Mouse (Mus musculus) urinary bladder, adult 18-20 months (tissue): ENCODE results near the gene Sptbn1.

Experiments used
- DNase-seq, 2 experiments: peaks; one replicate each; pipeline ENCODE4 v3.0.0; 2022; ENCODE audit warnings: low spot score in 2 of 2, mixed read lengths in 2 of 2

The Sptbn1 gene

DNA sequence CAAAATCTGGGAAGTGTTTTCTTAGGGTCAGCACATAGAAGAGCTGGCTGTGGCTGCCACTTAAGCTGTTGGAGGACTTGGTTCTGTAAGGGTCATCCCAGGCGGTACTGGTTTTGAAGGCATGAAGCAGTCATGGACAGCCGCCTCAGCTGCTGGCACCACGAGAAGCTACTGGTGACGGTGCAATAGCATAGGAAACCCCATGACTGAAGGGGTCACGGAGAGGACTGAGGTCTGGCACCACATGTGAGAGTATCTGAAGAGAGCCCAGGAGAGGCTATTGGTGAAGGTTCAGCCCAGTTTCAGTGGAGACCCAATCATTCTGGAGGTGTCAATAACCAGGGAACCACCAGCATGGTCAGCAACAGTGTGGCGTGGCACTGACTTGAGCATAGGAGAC, 135.4 kb downstream of the Sptbn1 start:
- no peak for DNase-seq

DNA sequence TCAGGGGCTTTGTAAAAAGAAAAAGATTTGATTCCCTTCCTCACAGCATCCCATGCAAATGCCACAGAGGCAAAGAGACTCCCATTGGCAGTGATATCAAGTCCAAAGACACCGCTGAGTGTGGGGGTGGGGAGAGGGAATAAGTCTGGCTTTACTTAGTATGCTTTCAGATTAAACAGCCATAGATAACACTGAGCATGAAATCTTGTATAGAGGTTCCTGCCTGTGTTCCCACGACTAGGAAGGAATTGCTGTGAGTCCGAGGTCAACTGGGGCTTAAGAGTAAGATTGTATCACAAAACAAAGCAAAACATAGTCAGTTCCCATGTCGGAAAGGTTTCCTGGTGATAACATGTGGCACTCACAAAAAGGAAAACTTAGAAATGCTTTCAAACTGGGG, 136.3 kb downstream of the Sptbn1 start:
- no peak for DNase-seq

DNA sequence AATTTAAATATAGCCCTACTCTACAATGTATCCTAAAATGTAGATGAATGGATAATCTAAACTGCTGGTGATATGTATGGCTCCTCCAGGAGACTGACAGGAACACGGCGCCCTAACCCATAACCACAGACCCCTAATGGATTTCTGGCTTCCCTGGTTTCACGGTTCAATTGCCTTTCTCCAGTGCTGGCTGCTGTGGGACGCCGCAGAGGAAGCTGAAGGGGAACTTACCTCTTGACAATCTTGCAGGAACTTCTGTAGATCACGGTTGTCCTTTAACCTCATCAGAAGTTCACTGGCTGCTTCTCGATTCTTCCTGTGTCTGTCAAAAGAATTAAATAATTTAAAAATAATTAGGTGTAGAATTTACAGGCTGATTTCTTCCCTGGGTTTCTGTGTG, 138.6 kb downstream of the Sptbn1 start:
- no peak for DNase-seq

DNA sequence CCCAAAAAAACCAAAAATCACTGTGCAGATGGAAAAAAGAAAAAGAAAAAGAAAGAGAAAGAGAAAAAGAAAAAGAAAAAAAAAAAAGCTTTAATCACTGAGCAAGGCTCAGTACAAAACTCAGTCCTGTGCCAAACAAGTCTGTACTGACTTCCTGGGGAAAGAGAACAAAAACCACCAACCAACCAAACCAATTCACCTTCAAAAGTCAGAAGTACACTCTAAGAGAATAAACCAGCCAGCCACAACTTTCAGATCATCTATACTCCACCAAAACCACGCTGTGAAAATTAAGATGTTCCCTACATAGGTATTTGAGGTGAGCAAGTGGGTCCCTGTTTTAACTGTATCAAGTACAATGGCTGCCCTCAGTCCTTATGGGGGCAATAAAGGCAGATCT, 141.1 kb downstream of the Sptbn1 start:
- no peak for DNase-seq

DNA sequence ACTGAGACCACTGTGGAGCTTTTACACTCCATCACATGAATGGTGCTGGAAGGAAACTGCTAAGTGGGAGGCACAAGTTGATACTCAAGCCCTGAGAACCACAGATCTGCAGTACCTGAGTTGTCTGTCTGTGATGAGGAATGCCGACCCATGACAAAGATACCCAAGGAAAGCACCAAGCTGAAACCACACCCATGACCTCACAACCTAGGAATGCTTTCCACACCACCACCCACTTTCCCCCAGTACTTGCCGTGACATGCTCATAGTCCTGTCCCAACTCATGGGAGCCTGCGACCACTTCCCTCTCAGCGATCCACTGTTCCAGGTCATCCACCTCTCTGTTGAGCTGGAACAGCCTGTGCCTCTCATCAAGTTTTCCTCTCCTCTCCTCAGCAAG, 149.9 kb downstream of the Sptbn1 start:
- DNase-seq, result no peak

DNA sequence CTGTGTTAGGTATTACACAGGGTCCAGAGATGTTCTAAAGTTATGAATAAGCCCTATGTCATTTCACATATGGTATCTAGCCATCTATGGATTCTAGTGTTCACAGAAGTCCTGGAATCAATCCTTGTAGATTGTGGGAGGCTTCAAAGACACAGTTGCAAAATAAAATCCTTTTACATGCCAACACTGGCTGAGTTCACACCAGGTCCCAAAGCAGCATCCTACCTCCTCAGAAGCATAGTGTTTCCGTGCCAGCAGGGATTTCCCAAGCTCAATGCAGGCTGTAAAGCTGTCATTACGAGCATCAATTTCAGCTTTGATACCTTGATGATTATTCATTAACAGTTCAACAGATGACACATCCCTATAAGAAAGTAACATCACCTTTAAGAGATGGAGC, 154.3 kb downstream of the Sptbn1 start:
- no peak for DNase-seq

DNA sequence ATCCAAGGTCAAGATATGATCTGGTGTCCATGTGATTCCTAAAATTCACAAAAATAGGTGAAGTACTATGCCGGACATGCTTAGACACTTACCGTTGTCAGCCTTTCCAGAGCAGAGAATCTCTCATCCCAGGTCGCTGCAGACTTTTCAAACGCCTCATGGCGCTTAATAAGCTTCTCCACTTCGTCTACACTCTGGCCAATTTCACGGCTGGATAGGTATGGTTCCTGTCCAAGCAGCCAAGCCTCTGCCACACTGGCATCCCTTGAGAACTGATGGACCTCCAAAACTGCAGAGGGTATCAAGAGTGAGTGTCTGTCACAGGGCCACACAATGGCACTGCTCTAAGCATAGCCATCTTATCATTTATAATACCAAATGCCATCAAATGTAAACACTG, 157.3 kb downstream of the Sptbn1 start:
- DNase-seq, result no peak

DNA sequence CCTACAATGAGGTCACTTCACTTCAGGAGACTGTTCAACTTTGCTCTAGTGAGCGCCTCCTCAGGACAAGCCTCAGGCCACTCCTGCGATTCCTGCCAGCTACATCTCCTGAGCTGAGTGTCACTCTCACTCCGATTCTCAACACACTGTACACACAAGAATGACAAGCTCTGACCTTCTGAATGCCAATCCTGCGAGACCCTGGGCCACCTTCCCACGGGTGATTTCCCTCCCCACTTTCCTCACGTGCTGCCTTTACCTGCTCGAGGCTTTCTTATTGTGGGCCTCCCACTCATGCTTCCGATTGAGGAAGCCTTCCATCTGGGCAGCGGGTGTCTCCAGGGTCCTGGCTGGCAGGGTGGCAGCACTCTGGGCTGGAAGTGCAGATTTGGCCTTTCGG, 163.8 kb downstream of the Sptbn1 start:
- no peak for DNase-seq

DNA sequence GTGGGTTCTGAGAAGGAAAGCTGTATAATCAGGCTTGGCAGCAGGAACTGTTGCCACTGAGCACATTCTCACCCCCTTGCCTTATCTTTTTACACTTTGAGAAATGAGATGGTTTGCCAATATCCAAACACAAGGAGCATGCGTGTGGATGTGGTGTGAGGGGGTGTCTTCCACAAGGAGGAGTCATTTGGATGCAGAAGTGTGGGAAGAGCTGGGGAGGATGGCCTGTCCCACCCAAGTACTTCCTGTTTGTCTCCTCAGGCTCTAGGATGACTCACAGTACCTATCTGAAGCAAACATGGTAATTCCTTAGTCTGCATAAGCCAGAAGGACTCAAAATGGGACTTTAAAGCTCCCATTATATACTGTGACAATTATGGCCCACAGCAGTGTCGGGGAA, 165.4 kb downstream of the Sptbn1 start:
- DNase-seq, result no peak

DNA sequence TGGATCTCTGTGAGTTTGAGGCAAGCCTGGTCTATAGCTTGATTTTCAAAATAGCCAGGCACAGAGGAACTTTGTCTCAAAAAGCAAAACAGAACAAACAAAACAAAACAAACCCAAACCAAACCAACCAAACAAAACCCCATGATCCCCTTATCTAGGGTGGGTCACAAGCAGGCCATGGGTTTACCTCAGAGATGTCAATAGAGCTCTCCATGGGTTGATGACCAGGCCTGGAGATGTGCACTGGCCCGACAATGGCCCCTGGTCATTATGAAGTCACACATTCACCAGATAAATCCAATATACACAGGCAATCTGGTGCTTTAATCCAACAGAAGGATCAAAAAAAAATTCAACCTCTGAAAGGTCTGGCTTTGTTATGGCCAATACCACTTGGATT, 166.2 kb downstream of the Sptbn1 start:
- no peak for DNase-seq

DNA sequence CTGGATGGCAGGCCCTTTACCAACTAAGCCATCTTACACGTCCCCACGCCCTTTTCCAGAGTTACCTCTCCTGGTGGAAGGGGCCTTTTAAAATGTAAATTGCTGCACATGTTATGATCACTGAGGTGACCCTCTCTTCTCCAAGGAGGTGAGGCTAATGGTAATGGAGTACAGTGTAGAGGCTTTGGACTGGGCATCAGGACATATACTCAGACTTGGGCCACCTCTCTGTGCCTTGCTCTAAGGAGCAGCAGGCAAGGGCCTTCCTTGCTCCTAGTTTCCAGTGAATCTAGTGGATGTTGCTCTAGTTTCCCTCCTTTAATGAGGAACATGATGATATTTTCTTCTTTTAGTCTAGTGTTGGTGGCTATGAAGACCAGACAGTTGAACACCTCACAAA, 166.8 kb downstream of the Sptbn1 start:
- no peak for DNase-seq

DNA sequence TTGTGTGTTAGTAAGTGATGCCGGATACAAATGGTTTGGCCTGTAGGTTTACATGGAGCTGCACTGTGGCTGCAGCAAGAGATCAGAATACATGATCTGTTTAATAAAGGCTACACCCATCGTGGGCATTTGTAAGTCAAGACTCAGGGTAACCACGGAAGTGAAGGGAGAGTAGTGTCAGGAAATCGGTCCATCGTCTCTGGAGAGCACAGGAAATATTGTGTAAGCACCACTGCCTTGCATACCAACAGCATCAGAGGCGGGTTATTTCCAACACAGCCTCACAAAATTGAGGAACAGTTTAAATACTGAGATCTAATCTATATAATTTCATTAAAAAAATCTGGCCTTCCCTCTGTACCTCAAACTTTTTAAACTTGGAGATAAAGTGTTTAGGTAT, 168.1 kb downstream of the Sptbn1 start:
- no peak for DNase-seq

DNA sequence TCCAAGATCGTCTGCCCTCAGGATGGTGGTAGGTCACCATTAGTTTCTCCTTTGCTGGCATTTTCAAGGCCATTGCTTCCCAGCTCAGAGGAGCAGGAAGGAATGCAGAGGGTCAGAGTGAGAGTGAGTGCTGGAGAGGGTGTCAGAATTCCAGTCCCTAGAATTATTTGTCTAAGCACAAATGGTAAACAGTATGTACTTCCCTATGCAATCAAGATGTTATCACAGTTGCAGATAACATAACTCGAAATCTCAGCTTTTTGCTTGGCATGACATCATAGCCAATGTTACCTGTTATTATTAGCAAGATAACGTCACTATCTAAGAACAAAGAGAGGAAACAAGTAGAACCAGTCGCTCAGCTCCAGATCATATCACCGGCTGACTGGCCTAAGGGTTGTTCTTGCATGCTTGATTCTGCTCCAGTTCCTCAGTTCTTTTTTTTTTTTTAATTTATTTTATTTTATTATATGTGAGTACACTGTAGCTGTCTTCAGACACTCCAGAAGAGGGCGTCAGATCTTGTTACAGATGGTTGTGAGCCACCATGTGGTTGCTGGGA, 172.7 kb downstream of the Sptbn1 start:
- DNase-seq, result peak in 1 of 2 experiments; percentile 50

DNA sequence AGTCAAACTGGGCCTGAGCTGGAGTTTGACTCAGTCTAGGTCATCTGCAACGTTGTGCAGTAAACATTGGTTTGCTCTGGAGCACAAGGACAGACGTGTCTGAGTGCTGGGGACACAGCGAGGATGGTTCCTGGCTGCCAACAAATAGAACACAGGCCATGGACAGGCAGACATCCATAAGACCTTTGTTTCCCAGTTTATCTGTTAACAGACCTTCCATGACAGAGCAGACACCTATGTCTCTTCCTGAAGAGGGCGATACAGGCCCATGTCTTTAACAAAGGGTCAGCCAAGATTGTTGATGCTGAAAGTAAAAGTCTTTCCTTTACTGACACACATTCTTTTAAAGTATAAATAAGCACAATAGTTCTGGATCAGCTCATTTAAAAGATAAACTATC, 176.1 kb downstream of the Sptbn1 start:
- no peak for DNase-seq

DNA sequence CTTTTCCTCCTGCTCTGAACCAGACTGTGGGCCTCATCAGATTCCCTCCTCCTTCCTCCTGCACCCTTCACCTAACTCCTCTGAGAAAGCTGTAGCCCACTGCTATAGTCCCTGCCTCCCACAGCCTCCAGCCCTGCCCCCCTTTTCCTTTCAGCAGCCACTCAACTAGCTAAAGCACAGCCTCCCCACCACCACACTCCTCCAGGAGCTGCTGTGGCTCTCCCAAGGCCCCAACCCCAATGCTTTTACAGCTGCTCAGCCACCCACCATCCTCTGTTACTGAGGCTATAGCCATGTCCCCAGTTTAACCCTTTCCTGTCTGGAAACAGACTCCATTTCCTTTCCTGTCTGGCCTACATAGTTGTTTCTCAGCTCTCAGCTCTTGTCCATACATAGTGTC, 182.9 kb downstream of the Sptbn1 start:
- no peak for DNase-seq

DNA sequence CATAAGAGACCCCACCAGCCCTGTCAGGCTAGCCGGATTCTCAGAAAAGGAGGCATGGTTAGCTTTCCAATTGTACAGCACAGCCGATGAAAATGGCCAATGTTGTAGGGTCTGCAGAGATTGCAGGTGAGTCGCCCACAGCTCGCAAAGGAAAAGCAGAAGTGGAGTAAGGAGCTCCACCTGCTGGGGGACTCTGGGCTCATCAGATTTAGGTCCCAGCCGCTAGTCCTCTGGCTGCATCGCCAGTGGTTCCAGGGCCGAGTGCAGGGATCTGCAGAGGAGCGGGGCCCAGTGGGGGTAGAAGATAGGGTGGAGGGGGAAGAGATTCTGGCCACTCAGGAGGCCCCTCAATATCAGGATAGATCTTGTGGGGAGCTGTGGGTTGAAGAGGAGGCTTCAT, 210.7 kb downstream of the Sptbn1 start:
- no peak for DNase-seq
